Mouse (Mus musculus) urinary bladder, postnatal 14 days (tissue): Measurements from ENCODE around the gene Sdk1.

ENCODE experiments used
- DNase-seq: peaks from one replicate; pipeline ENCODE4 v3.0.0; 2021; ENCODE audit warnings: low spot score

Sdk1 gene

DNA sequence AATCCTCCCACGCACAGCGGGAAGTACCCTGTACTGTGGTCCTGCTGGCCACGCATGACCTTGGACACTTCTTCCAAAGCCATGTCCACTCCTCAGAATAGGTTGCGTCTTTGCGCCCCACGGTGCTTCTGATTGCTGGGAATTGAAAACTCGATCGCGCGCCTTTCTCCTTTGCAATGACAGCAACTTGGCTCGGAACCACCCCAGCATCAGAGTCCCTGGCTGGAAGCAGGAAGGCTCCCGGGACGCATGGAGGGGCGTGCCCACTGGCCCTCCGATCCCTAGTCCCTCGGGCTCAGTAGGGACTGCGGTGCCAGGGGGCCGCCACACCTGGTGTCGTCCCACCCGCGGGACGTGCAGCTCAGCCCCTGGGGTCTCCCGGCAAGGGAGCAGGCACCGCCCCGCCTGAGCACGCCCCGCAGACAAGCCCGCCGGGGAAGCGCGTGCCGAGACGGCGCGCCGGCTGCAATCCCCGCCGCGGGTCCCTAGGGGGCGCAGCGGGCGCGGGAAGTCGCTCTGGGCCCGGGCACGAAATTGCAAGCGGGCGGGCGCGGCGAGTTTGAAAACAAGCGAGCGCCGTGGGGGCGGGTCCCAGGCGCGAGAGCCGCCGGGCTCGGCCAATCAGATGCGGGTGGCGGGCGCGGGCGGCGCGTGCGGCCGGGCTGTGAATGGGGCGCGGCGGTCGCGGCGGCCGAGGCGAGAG, at the start of gene Sdk1:
Gene Sdk1, plus strand, starts transcription at position 650 of the 703 bp plus-strand sequence.
- DNase-seq: peak; percentile 97

DNA sequence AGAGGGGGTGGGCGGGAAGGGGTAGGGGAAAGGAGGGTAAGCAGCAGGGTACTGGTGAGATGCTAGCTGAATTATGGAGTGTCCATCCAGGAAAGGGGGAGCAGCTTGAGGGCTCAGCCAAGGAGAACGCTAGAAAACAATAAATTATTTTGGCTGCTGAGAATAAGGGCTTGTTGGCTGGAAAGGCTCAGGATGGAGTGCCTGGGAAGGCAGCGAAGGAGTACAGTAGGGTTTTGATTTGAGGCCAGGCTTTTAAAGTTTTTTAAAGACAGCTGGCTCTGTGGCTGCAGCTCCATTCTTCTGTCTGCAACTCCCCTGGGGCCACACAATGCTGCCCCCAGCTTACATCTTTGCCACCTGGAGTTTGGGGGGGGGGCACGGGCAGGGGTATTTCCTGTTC, 44.0 kb upstream of the Sdk1 start:
- DNase-seq: no peak

DNA sequence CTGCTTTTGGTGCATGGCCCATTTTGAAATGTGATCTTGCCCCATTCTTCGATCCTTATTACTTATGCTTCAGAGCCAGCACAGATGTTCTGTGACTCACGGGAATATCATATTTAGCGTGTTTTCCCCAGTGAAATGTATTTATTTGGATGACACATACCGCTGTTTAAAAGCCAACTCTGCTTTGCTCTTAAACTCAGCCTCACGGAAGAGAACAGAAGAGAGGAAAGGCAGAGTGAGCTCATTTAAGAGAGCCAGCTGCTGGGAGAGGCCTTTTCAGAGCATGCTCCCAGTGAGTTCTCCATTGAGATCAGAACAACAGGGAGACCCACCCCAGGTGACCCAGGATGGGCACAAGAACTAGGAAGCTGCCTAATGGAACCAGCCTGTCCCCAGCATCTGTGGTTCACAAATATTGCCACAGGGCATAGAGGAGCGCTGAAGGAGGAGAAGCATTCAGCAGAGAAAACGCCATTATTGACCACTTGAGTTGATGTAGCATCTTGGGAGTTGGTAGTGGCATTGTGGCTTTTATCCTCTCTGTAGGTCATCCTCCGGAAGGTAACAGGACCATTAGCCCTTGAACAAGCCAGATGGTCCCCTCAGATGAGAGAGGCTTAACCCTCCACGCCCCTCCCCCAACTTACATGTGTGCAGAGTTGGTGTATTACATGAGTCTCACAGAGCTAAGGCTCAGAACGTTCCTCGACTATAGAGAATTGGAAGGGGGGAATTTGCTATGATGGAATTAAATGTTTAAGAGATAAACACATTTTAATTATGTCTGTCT, 38.8 kb upstream of the Sdk1 start:
- DNase-seq: no peak

DNA sequence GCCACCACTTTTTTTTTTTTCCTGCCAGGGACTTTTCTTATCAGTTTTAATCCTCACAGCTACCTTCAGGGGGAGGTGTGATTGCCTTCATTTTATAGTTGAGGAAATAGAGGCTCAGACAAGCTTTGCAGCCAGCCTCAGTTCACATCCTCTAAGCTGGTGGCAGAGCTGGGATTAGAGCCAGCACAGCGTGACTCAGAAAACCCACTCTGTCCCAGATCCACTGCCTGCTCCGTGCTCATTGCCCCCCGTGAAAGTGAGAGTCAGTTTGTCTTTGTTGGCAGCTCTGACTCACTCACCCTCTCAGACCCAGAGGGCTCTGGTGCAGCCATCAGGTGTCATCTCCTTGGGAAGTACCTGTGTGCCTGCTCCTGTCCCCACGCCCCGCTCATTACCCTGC, 34.2 kb upstream of the Sdk1 start:
- no peak for DNase-seq

DNA sequence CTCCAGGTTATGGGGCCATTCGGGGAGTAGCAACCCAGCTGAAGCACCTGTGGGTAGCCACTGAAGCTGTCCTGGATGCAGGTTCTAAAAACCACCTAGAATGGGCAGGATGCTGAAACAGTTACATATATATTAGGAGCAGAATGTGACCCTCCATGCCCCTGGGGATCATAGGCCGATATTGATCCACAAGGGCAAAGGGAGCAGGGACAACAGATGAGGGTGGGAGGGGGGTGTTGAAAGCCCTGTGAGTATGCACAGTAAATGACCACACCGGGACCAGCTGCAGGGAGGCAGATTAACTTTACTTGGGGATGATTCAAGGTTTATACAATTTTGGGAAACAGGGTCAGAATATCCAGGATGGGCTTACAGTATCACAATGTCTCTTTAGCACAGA, 16.0 kb upstream of the Sdk1 start:
- DNase-seq: no peak

DNA sequence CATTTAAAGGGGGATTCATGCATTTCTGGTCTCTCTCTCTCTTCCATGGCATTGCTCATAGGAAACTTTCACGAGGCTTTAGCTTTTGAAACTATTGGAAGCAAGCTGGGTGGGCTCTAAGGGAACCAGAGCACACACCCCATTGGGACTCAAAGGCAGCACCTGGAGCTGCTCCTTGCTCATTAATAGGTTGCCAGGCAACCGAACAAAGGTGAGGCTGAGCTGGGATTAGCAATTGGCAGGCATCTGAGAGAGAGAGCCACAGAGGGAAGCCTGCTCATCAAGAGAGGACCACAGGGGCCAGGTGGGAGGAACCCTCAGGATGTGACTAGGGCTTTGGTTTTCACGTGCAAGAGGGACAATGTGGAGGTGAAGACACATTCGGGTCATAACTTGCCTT, 7.0 kb upstream of the Sdk1 start:
- no peak for DNase-seq

DNA sequence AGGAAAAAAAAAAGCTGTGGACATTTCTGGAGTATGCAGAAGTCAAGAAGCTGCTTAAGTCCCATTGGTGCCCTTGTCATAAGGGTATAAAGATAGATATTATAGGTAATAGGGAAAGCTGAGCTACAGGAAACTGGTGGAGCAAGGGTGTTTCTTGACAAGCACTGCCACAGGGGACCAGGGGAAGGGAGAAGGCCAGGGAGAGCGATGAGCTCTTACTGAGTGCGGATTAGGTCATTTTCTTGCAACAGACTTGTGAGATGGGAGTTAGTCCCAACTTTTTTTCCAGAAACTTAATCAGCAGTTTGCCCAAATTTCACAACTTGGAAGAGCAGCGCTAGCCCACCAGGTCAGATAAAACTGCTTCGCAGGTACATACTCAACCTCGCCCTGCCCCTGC, 1.9 kb upstream of the Sdk1 start:
- peak; percentile 11 for DNase-seq

DNA sequence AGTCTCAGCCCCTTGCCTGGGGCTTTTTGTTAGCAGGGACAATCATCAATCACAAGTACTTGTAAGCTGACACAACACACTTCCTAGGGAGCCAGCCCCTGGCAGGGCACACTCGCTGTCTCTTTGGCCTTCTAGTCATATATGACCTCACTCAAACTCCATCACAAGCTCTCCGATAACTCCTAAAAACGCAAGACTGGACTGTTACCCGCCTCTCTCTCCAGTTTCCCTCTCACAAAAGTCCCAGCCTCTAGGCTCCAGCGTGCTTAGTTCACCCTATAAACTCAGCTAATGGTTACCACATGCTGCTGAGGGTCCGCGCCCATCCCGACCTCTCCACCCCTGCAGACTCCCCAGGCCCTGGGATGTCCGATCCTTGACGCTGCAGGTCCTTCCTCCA, 849 bp upstream of the Sdk1 start:
- DNase-seq: peak; percentile 6

DNA sequence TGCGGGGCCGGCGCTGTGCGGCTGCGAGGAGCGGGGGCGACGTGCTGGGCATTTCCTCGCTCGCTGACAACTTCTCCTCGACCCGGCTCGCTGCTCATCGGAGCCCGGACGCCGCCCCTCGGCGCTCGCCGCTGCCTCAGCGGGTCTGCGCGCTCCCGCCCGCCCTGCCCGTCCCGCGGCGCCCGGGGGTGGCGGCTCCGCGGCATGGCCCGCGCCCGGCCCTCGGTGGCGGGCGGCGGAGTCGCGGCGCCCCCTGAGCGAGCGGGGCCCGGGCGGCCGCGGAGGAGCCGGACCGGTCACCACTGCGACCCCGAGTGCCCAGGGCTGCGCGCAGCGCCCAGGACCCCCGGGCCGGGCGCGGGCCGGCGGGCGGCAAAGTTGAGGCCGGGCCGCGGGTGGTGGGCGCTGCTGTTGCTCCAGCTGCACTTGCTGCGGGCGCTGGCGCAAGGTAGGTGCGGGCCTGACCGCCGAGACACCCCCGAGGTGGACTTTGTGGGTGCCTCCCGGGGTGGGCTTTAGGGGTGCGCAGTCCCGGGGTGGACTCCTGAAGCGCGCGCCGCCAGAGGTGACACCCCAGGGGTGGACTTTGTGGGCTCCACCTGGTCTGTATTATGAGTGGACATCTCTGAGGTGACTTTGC, 475 bp downstream of the Sdk1 start:
- peak; percentile 6 for DNase-seq

DNA sequence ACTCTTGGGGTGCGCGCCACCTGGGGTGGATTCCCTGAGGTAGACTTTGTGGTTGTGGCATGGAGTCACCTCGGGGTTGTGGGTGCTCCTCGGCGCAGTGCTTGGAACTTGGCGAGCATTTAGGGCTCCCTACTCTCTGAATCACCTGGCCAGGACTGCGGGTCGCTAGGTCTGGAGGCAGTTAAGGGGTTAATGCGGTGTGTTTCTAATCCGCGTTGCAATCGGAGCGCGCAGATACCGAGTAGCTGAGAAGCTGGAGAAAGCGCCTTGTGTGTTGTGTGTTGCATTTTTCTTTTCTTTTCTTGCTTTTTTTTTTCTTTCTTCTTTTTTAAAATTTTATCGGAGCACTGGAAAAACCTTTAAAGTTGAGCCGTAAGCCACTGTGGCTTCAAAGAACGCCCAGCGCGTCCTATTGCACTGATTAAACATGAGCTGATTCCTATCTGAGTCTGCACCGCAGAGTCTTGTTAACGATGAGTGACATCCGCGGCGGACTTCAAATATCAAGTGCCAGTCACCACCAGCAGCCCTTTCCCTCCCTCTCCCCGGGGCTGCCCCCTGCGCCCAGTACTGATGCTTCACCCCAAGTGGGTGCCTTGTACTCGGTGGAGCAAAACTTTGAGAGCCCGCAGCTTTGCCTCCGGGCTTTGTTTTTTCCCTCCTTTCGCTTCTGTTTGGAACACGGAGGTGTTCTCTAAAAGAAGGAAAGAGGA, 2.1 kb downstream of the Sdk1 start:
- DNase-seq: peak; percentile 16

DNA sequence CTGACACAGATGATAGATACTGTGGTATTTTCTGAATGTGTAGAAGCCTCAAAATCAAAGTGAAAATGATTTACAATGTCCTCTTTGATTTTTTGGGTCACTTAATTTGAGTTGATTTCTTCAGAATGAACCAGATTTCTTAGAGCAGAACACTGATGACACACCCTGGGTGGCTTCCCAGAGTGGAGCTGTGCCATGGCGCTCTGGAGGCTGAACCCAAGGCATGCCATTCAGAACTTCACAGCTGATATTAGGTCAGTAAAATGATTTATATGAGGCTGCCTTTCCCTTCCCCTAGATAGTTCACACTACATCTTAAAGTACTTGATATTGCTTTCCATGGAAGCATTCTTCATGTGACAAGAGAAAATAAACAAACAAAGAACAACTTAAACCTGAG, 23.0 kb downstream of the Sdk1 start:
- DNase-seq: peak; percentile 13

DNA sequence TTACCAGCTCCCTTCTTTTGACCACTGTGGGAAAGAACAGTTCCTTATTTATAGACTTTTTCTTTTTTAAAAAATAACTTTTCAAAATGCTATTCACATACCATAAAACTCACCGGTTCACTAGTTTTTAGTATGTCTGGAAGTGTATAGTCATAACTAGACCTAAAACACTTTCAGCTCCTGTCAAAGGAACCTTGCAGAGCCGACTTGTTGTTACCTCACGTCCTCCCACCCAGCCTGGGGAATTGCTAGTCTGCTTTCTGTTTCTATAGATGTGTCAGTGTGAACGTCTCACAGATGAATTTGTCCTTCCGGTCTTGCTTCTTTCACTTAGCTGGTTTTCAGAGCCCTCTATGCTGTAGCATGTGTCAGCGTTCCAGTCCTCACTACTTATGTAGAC, 35.8 kb downstream of the Sdk1 start:
- no peak for DNase-seq

DNA sequence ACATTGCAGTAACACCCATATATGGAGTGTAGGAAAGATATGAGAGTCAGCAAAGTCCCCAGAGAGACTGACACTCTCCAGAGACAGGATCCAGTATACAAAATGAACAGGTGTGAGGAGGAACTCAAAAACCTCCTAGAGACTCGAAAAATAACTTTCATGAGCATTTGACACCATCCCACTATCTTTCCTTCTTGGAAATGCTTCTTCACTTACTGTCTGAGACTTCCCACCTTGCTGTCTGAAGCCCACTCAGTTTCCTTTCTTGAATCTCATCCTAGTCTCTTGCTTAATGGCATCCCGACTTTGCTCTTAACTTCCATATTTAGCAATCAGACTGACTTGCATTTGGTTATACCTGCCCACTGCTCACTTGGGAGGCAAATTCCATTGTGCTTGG, 40.5 kb downstream of the Sdk1 start:
- DNase-seq: no peak

DNA sequence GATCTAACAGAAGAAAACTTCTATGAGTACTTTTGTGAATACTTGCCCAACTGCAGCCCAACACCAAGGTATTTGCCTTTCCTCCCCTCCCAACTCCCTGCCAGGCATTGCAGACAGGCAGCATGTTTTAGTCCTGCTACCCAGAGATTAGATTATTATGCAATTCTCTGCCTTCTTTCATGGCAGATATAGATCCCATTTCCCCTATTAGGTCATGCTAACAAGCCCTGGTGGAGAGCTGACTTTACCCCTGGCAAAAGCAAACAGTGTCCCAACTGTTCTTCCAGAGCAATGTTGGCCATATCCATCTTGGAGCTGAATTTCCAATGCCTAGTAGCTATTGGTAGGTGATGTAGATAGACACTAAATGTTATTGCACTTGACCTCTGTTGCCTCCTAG, 48.3 kb downstream of the Sdk1 start:
- DNase-seq: no peak

DNA sequence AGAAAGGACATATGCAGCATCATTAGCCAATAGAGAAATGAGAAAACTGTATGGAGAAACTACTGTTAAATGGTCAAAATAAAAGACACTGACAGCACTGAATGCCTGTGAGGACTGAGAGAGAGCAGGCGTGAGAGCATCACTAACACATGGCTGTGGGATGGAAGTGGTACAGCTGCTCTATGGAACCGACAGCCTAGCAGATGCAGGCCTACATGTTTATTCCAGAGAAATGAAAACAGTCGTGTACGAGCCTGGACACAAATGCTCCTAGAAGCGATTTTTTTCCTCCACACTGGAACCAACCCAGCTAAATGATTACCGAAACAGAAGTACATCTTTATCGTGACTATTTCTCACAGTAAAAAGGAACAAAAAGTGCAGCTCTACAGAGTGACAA, 54.0 kb downstream of the Sdk1 start:
- DNase-seq: no peak

DNA sequence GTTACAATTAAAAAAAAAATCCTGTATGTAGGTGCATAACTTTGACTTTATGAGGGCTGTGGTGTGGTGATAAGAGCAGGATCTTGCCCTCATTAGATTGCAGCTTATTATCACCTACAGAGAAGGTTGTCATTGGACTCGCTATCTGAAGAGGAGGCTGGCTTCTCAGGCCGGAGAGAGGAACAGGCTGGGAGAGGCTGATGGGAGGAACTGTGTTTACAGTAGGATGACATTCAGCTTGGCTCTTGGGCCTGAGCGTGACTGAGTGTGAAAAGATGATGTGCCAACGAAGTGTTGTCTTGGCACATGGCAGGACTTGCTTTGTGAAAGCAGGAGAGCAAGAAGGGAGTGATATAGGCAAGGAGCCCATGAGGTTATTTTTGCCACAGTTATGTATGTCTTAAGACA, 61.0 kb downstream of the Sdk1 start:
- peak; percentile 39 for DNase-seq

DNA sequence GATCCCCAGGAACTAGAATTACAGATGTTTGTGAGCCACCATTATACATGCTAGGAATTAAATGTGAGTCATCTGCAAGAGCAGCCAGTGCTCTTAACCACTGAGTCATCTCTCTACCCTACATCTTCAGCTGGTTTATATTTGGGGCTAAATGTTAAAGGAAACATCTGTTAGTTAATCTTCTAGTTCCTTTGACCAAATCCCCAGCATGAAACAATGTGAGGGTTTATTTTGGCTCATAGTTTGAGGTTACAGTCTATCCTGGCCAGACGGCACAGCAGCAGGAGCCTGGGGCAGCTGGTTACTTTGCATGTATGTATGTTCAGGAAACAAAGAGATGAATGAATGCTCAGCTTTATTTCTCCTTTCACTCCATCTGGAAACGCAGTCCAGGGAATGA, 62.5 kb downstream of the Sdk1 start:
- no peak for DNase-seq

DNA sequence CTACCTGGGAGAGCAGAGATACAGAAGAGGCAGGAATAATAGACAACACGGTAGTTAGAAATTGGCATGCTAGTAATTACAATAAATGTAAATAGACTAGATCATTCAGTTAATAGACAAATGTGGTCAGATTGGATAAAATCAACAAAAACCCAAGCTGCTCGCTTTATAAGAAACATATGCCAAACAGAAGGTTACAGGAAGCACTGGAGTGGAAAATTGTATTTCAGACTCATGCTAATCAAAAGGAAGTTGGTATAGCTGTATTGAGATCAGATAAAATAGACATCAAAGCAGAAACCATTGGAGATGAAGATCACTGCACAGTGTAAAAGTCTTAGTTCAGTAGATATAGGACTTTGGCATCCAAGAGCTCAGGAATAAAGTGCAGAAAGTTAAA, 63.4 kb downstream of the Sdk1 start:
- DNase-seq: no peak

DNA sequence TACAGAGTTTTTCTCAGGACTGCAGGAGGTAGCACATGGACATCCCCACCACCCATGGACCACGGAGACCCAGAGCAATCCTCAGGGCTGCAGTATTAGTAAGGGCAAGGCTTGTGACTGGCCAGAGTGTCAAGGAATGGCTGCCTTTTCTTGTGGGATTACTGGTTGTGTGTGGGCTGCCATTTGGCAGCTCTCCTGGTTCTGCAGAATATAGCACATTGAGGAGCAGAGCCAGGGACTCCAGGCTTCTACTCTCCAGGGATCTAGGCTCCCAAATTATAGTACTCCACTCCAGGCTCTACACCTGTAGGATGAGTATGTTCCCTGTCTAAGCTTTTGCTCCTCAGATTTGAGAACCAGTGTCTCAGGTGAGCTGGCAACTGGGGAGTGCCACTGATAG, 69.4 kb downstream of the Sdk1 start:
- DNase-seq: no peak

DNA sequence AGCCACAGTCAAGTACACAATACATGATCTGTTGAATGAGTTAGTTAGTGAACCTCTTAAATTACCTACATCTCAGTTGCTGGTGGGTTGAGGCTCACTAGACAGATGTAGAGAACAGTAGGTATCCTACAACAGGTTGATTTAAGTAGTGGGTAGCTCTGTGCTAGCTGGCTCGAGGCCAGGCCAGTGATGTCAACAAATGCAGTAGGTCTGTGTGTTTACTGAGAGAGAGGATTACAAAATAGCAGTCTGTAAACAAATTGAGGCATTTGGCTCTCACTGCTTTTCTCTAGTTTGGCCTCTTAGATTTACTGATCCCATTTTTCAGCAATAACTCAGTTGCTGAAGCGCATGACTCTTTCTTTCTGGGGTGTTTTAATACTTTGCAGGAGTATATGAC, 70.5 kb downstream of the Sdk1 start:
- peak; percentile 12 for DNase-seq

DNA sequence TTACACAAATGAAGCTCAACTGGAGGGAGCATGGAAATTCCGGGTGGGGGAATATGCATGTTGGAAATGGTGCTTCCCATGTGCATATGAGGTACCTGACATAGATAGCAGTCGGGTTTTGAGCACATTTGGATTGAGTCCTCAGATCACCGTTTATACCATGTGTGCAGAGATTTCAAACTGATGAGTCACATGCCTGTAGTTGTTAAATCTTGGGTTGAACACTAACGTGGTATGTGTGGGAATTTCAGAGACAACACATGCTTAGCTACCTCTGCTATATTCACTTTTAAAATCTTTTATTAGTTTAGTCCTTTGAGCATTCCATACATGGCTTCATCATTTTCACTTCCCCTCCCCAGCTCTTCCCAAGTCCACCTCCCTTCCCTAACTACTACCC, 71.0 kb downstream of the Sdk1 start:
- no peak for DNase-seq

DNA sequence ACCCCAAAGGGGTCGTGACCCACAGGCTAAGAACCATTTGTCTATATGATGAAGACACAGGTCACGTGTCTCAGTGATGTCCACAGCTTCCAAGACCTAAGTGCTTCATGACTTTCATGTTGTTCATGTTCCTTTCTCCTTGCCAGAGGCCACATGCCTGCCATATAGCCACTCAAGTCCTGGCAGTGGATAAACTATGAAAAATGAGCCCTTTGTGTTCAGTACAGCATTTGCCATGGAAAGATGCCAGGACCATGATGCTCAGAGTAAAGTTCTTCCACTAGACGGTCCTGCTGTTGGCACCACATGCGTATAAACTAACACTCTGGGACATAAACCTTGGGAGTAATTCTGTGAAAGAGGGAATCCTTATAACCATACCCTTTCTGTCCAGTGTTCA, 75.8 kb downstream of the Sdk1 start:
- DNase-seq: no peak

DNA sequence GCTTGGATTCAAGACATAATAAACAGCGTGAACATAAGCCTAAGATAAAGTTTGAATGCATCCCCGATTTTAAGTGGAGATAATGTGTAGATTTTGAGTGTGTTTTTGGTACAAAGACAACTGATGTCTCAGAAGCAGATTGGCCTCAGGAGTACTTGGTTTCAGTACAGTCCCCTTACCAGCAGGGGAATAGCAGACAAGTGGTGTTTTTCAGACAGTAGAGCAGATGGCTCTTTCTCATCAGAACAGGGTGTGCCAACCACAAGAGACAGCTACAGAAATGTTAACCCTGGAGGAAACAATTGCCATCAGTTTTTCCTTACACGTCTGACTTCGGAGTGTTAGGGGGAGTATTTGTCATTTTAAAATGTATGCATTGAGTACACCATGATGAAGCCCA, 83.6 kb downstream of the Sdk1 start:
- no peak for DNase-seq
